Mouse (Mus musculus) limb, embryonic 15.5 days (tissue): Measurements from ENCODE around the gene B3galnt2. TPM values are rescaled to one million over a fixed set of nuclear protein-coding genes. Genes with fewer than 3 reads are reported as not detected.
A peak's percentile ranks its signal among the peaks of the same experiment; 100 is the strongest.

Source experiments
- ATAC-seq: fragments of 200-750 bp; cut with Nextera tagmentation; 2 replicates; pipeline ENCODE4 v1.8.0; 2017; ENCODE audit warnings: low read depth, moderate TSS enrichment; ENCODE audit not compliant: insufficient number of reproducible peaks, low FRiP score, low TSS enrichment
- H3K27ac ChIP-seq: fragments of 300-500 bp; sonication (generic); 2 replicates; pipeline ENCODE4 v1.5.1; 2015; ENCODE audit warnings: moderate library complexity, mild to moderate bottlenecking, inconsistent platforms
- H3K27me3 ChIP-seq: fragments of 300-500 bp; sonication (generic); 2 replicates; pipeline ENCODE4 v1.6.1; 2015; ENCODE audit warnings: inconsistent platforms
- H3K36me3 ChIP-seq: fragments of 300-500 bp; sonication (generic); 2 replicates; pipeline ENCODE4 v1.6.1; 2015; ENCODE audit warnings: inconsistent platforms
- H3K4me1 ChIP-seq: fragments of 300-500 bp; sonication (generic); 2 replicates; pipeline ENCODE4 v1.6.1; 2015; ENCODE audit warnings: inconsistent platforms
- H3K4me2 ChIP-seq: fragments of 300-500 bp; sonication (generic); 2 replicates; pipeline ENCODE4 v1.6.1; 2015; ENCODE audit warnings: mild to moderate bottlenecking, inconsistent platforms
- H3K4me3 ChIP-seq: fragments of 300-500 bp; sonication (generic); 2 replicates; pipeline ENCODE4 v1.5.1; 2015; ENCODE audit warnings: mild to moderate bottlenecking, inconsistent platforms
- H3K9ac ChIP-seq: fragments of 300-500 bp; sonication (generic); 2 replicates; pipeline ENCODE4 v1.6.1; 2015; ENCODE audit warnings: inconsistent platforms
- H3K9me3 ChIP-seq: fragments of 300-500 bp; sonication (generic); 2 replicates; pipeline ENCODE4 v1.6.1; 2016; ENCODE audit warnings: inconsistent platforms
- WGBS: fragments of 180-500 bp; shearing (Covaris S2); methylation state at CpG from one replicate; pipeline ENCODE4 v1.1.7; 2015; 5-methylcytosine and 5-hydroxymethylcytosine counted together
- polyA plus RNA-seq: library from polyadenylated mRNA; unstranded; fragments of >200 nt; fragmentation: Nextera tagmentation; extraction: Ambion mirVana; gene quantifications from 2 replicates; pipeline ENCODE4 v1.2.1, GENCODE M21; 2015

Gene B3galnt2
- polyA plus RNA-seq, 1 experiment from 2014 or later: 39.8 TPM

DNA sequence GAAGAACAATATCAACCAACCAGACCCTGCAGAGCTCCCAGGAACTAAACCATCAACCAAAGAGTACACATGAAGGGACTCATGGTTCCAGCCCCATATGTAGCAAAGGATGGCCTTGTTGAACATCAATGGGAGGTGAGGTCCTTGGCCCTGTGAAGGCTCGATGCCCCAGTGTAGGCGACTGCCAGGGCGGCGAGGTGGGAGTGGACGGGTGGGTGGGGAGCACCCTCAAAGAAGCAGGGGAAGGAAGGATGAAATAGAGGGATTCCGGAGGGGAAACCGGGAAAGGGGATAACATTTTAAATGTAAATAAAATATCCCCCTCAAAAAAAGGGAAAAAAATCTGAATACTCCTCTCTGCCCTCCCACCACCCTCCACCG lies 84.6 kb downstream of the B3galnt2 start:
- Histone ChIP-seq H3K36me3 (no peaks in the 10 kb centered on the region), H3K4me1 (peaks cover 11% of the 10 kb centered on the region), H3K9ac (peak overlapping the region; percentile 68), H3K4me2 (peak overlapping the region; percentile 83), H3K27ac (peak overlapping the region; percentile 99; the same call in 1 of the 2 replicates), H3K4me3 (peak overlapping the region; percentile 71), H3K9me3 (no peaks in the 10 kb centered on the region), H3K27me3 (no peaks in the 10 kb centered on the region)
- WGBS: 4% methylated on average over 8 of the region's 8 CpGs
- peak; percentile 16; the same call in 1 of the 2 replicates for ATAC-seq

DNA sequence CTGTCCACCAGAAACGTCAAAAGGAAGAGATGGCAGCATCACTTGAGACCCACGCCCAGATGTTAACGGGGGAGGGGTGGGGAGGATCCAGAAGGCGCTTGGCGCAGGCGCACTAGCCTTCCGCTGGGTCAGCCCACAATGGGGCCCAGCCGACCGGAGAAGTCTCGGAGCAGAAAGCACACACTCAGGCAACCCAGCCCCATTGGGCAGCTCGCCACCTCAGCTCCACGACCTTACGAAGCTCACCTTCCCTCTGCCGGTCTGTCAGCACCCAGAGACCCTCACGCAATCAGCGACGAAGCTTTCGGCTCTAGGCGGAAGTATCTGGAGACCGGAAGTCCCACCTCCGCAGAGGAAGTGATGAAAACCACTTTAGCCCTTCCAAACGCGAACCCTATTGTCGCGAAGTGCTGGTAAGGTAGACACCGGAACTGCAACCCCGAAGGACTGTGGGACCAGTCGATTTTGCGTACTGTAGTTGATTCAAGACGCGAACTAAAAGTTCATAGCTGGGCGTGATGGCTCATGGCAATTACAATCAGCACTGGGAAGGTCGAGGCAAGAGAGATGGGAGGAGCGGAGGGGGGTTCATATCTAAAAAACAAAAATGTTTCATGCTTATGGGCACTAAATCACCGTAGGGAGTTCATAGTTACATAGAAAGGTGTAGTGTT lies 85.2 kb downstream of the B3galnt2 start, which contains the start of gene Tbce:
Gene Tbce, minus strand, starts transcription at position 347 of the 674 bp plus-strand sequence.
- H3K4me2 ChIP-seq: peak within 1 kb of the TSS; percentile 83
- H3K27me3 ChIP-seq: no peaks in the 10 kb centered on the region
- no peaks in the 10 kb centered on the region for H3K36me3 ChIP-seq
- H3K4me3 ChIP-seq: peak within 1 kb of the TSS; percentile 71
- H3K4me1 ChIP-seq: peaks cover 11% of the 10 kb centered on the region
- peak; percentile 92 for ATAC-seq
- H3K27ac ChIP-seq: peak within 1 kb of the TSS; percentile 99
- no peaks in the 10 kb centered on the region for H3K9me3 ChIP-seq
- under 1% methylated on average over 35 of the region's 35 CpGs for whole genome bisulfite sequencing
- peak within 1 kb of the TSS; percentile 68 for H3K9ac ChIP-seq

- no peak for ATAC-seq
- H3K36me3 ChIP-seq: no peaks in the 10 kb centered on the region
- H3K9ac ChIP-seq: peak overlapping the region; percentile 68
- no peaks in the 10 kb centered on the region for H3K27me3 ChIP-seq
- H3K4me2 ChIP-seq: peak overlapping the region; percentile 83
- H3K27ac ChIP-seq: peak overlapping the region; percentile 99
- peak overlapping the region; percentile 71 for H3K4me3 ChIP-seq
- peaks cover 11% of the 10 kb centered on the region for H3K4me1 ChIP-seq
- WGBS: 19% methylated on average over 5 of the region's 5 CpGs
- H3K9me3 ChIP-seq: no peaks in the 10 kb centered on the region
Measured at GRCm38 (mm10) chr13:14040186-14040585, 85.9 kb downstream of the B3galnt2 start.

DNA sequence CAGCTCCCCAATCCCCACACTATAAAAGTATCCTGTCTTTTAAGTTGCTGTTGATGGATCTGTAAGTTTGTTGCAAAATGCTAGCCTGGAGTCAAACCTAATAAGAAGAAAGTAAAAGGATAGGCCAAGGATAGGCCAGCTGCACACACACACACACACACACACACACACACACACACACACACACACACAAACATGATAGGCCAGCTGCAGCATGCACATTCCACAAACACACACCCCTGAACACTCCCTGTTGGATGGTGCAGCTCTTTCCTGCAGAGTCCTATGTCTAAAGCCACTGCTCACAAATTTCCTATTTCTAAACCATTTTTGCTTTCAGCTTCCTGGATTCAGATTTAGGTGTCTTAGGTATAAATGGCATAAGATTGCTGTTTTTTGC lies 89.6 kb downstream of the B3galnt2 start:
- Histone ChIP-seq H3K27ac (no peak overlapping the region), H3K9ac (no peak overlapping the region), H3K9me3 (no peaks in the 10 kb centered on the region), H3K4me2 (no peak overlapping the region), H3K27me3 (no peaks in the 10 kb centered on the region), H3K36me3 (peaks cover 18% of the 10 kb centered on the region), H3K4me1 (peaks cover 6% of the 10 kb centered on the region), H3K4me3 (no peak overlapping the region)
- no peak for ATAC-seq

- Histone ChIP-seq H3K27me3 (no peaks in the 10 kb centered on the region), H3K27ac (no peak overlapping the region), H3K4me3 (no peak overlapping the region), H3K9ac (no peak overlapping the region), H3K36me3 (peaks cover 25% of the 10 kb centered on the region), H3K4me1 (peaks cover 6% of the 10 kb centered on the region), H3K9me3 (no peaks in the 10 kb centered on the region), H3K4me2 (no peak overlapping the region)
- no peak for ATAC-seq
- 76% methylated on average over 2 of the region's 2 CpGs for WGBS
Measured at GRCm38 (mm10) chr13:14044521-14044920, 90.3 kb downstream of the B3galnt2 start.

Other genes starting within 250 kb of the B3galnt2 start
- gene Gng4, start 170.4 kb upstream of the B3galnt2 start, polyA plus RNA-seq: 27.6 and 32.6 TPM in 2 replicates
- 50.1 and 50.8 TPM in 2 replicates for gene Tbce, start 85.2 kb downstream of the B3galnt2 start, polyA plus RNA-seq
- 71.2 and 79.0 TPM in 2 replicates for gene Arid4b, start 108.8 kb downstream of the B3galnt2 start, polyA plus RNA-seq
- 48.4 and 51.4 TPM in 2 replicates for gene Ggps1, start 109.0 kb downstream of the B3galnt2 start, polyA plus RNA-seq